Mouse (Mus musculus): ENCODE results near the gene Twnk. TPM values are rescaled to one million over a fixed set of nuclear protein-coding genes. Genes with fewer than 3 reads are reported as not detected.

Gene Twnk
- polyA plus RNA-seq, 1 experiment from 2014 or later: 10.4 TPM

DNA sequence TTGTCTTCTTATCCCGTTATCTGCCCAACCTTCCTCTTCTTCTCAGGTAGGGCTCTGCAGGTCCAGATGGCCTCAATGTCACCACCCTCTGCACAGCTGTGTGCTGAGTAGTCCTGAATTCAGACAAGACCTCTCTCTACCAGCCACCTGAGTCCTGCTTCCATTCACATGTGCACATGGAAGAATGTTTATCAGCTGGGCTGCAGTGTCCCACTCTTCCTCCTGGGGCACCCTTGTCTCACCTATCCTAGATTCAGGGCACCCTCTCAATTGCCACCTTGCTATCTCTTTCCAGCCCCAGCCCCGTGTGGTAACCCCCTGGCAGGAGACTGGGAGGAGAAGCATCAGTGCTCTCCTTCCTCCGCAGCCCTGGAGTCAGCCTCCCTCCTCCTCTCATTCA lies 3.2 kb upstream of the Twnk start:
- no peak overlapping the region for H3K9ac ChIP-seq
- no peak overlapping the region for H3K4me3 ChIP-seq (replicated peaks)
- no peak for ATAC-seq (ENCODE audit: insufficient read depth)
- H3K27me3 ChIP-seq: no peaks in the 10 kb centered on the region; the same call in 1 of the 2 replicates
- H3K9me3 ChIP-seq (replicated peaks): no peaks in the 10 kb centered on the region
- H3K4me2 ChIP-seq: no peak overlapping the region
- peaks cover 37% of the 10 kb centered on the region for H3K36me3 ChIP-seq (replicated peaks)
- H3K4me1 ChIP-seq (replicated peaks): peaks cover 19% of the 10 kb centered on the region
- 60% methylated on average over 3 of the region's 3 CpGs for WGBS (ENCODE audit: insufficient replicate concordance)
- no peak overlapping the region for H3K27ac ChIP-seq (replicated peaks)

DNA sequence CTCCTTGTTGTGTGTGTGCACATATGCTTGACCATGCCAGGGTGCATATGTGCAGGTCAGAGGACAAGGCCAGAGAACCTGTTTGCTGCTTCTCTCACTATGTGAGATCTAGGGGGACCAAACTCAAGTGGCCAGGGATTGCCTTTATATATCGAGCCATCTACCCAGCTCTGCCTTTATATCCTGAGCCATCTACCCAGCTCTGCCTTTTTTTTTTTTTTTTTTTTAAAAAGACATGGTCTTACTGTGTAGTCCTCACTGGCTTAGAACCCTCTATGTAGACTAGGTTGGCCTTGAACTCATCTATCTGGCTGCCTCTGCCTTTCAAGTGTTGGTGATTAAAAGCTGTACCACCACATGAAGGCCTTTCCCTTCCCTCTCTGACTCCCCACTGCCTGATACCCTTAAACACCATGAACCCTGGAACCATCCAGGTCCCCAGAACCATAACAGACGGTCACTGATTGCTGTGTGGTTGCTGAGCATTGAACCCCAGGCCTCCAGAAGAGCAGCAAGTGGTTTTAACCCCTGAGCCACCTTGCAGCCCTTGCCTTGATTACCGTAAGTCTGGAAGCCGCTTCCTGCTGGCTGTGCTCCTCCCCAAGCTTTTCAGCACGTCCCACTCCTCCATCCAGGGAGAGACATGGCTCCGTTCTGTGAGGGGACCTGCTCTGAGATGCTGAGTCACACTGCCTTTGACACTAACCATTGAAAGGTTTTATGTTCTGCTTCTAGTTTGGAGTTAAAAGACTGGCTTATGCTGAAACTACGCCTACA lies 1.5 kb upstream of the Twnk start:
- ATAC-seq (ENCODE audit: insufficient read depth): no peak
- 80% methylated on average over 7 of the region's 7 CpGs for WGBS (ENCODE audit: insufficient replicate concordance)
- Histone ChIP-seq H3K4me3 (replicated peaks) (no peak overlapping the region), H3K27me3 (no peaks in the 10 kb centered on the region; the same call in 1 of the 2 replicates), H3K27ac (replicated peaks) (no peak overlapping the region), H3K36me3 (replicated peaks) (peaks cover 35% of the 10 kb centered on the region), H3K9me3 (replicated peaks) (no peaks in the 10 kb centered on the region), H3K4me1 (replicated peaks) (peaks cover 35% of the 10 kb centered on the region), H3K9ac (no peak overlapping the region), H3K4me2 (no peak overlapping the region)

DNA sequence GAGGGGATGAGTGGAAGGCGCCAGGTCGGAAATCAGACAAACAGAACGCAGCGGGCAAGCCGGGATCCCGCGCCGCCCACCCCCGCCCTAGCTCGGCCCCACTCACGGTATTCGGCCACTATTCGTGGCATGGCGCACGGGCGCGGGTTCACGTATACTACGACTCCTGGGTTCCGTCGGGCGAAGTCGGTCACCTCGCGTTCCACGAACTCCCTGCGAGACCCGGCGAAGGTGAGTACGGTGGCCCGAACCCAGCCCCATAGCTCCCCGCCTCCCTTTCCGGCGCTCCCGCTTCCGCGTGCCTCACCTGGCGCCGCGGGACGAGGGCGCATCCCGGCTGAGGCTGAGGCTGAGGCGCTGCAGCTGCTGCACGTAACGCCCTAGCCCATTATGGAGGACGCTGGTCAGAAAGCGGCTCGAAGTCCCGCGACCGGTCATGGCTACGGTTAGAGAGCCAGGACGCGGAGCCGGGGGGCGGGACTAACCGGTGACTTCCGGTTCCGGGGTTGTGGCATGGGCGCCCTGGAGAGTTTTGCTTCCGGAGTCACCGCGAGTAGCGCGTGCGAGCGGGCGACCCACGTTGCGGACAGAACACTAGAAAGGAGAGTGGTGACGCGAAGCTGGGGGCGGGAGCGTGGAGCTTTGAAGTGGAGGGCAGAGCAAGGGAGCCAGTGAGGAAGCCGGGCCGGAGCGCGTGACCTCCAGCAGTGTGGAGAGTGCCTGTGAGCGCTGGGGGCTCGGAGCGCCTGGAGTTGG lies 672 bp downstream of the Twnk start, which contains the start of gene Mrpl43:
Mrpl43 (minus strand) TSS at position 486 of the 756 bp plus-strand sequence.
- WGBS (ENCODE audit: insufficient replicate concordance): under 1% methylated on average over 82 of the region's 82 CpGs
- peak within 1 kb of the TSS; percentile 80 for H3K4me3 ChIP-seq (replicated peaks)
- H3K27me3 ChIP-seq: no peaks in the 10 kb centered on the region
- peaks cover 46% of the 10 kb centered on the region for H3K36me3 ChIP-seq (replicated peaks)
- peaks cover 35% of the 10 kb centered on the region for H3K4me1 ChIP-seq (replicated peaks)
- H3K4me2 ChIP-seq: peak within 1 kb of the TSS; percentile 95
- peak within 1 kb of the TSS; percentile 79 for H3K27ac ChIP-seq (replicated peaks)
- H3K9ac ChIP-seq: peak within 1 kb of the TSS; percentile 75
- no peaks in the 10 kb centered on the region for H3K9me3 ChIP-seq (replicated peaks)
- ATAC-seq (ENCODE audit: insufficient read depth): peak; percentile 84

GRCm38 (mm10) chr19:45007021-45007420 lies 1.6 kb downstream of the Twnk start:
- peak overlapping the region; percentile 75 for H3K9ac ChIP-seq
- WGBS (ENCODE audit: insufficient replicate concordance): 26% methylated on average over 17 of the region's 17 CpGs
- peaks cover 52% of the 10 kb centered on the region for H3K36me3 ChIP-seq (replicated peaks)
- peak overlapping the region; percentile 80 for H3K4me3 ChIP-seq (replicated peaks)
- no peak for ATAC-seq (ENCODE audit: insufficient read depth)
- peak overlapping the region; percentile 79 for H3K27ac ChIP-seq (replicated peaks)
- H3K27me3 ChIP-seq: no peaks in the 10 kb centered on the region
- peaks cover 35% of the 10 kb centered on the region for H3K4me1 ChIP-seq (replicated peaks)
- no peaks in the 10 kb centered on the region for H3K9me3 ChIP-seq (replicated peaks)
- H3K4me2 ChIP-seq: peak overlapping the region; percentile 95

- Histone ChIP-seq H3K4me2 (peak overlapping the region; percentile 95), H3K9ac (peak overlapping the region; percentile 75), H3K36me3 (replicated peaks) (peaks cover 57% of the 10 kb centered on the region), H3K4me3 (replicated peaks) (peak overlapping the region; percentile 80), H3K9me3 (replicated peaks) (no peaks in the 10 kb centered on the region), H3K27me3 (no peaks in the 10 kb centered on the region), H3K27ac (replicated peaks) (peak overlapping the region; percentile 79), H3K4me1 (replicated peaks) (peaks cover 35% of the 10 kb centered on the region)
- WGBS (ENCODE audit: insufficient replicate concordance): 65% methylated on average over 20 of the region's 20 CpGs
- ATAC-seq (ENCODE audit: insufficient read depth): no peak
These were observed 2.1 kb downstream of the Twnk start for GRCm38 (mm10) chr19:45007425-45008191.

- H3K4me3 ChIP-seq (replicated peaks): no peak overlapping the region
- peaks cover 49% of the 10 kb centered on the region for H3K4me1 ChIP-seq (replicated peaks)
- H3K9ac ChIP-seq: no peak overlapping the region
- no peak overlapping the region for H3K4me2 ChIP-seq
- ATAC-seq (ENCODE audit: insufficient read depth): no peak
- no peaks in the 10 kb centered on the region for H3K9me3 ChIP-seq (replicated peaks)
- WGBS (ENCODE audit: insufficient replicate concordance): 71% methylated on average over 4 of the region's 4 CpGs
- H3K27ac ChIP-seq (replicated peaks): no peak overlapping the region
- peaks cover 36% of the 10 kb centered on the region for H3K36me3 ChIP-seq (replicated peaks)
- H3K27me3 ChIP-seq: peaks cover 5% of the 10 kb centered on the region; the same call in 1 of the 2 replicates
These were observed 5.2 kb downstream of the Twnk start for GRCm38 (mm10) chr19:45010646-45011045.

DNA sequence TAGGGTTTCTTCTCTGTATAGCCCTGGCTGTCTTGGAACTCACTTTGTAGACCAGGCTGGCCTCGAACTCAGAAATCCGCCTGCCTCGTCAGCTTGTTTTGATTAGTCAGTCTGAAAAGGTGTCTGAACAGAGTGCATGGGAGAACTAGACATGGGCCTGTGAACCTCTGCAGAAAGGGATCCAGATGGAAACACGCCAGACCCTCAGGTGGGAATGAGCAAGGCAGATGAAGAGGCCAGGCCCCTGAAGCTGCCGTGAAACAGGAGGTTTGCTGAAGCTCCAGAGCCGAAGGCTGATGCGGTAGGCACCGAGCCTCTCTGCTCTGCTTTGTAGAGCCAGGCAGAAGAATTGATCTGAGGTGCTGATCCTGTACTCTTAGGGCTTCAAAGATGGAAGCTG lies 6.8 kb downstream of the Twnk start:
- no peaks in the 10 kb centered on the region for H3K9me3 ChIP-seq (replicated peaks)
- H3K36me3 ChIP-seq (replicated peaks): peaks cover 36% of the 10 kb centered on the region
- no peak overlapping the region for H3K27ac ChIP-seq (replicated peaks)
- no peak overlapping the region for H3K4me3 ChIP-seq (replicated peaks)
- H3K4me2 ChIP-seq: no peak overlapping the region
- H3K27me3 ChIP-seq: peaks cover 20% of the 10 kb centered on the region
- 78% methylated on average over 8 of the region's 8 CpGs for WGBS (ENCODE audit: insufficient replicate concordance)
- H3K9ac ChIP-seq: no peak overlapping the region
- H3K4me1 ChIP-seq (replicated peaks): peaks cover 55% of the 10 kb centered on the region
- ATAC-seq (ENCODE audit: insufficient read depth): no peak

DNA sequence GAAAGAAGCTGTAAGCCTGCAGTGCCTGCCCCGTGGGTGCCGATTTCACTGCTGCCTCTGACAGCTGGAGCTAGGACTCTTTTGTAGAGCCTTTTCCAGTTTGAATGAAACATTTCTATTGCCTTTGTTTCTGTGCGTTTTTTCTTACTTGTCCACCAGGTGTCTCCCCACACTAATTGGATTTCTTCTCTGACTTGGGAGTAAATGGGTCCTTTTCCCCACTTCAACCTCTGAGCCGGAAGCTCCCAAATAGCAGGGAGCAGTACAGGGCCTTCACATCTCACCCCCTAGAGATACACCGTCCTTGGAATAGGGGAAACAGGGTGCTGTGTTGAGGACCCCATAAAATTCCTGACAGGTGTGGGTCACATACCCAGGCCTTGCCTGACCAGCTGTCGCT lies 7.2 kb downstream of the Twnk start:
- H3K4me3 ChIP-seq (replicated peaks): no peak overlapping the region
- no peak for ATAC-seq (ENCODE audit: insufficient read depth)
- peaks cover 36% of the 10 kb centered on the region for H3K36me3 ChIP-seq (replicated peaks)
- H3K4me1 ChIP-seq (replicated peaks): peaks cover 54% of the 10 kb centered on the region
- no peak overlapping the region for H3K4me2 ChIP-seq
- peaks cover 23% of the 10 kb centered on the region for H3K27me3 ChIP-seq
- no peak overlapping the region for H3K9ac ChIP-seq
- H3K27ac ChIP-seq (replicated peaks): no peak overlapping the region
- H3K9me3 ChIP-seq (replicated peaks): no peaks in the 10 kb centered on the region
- 52% methylated on average over 6 of the region's 6 CpGs for WGBS (ENCODE audit: insufficient replicate concordance)

DNA sequence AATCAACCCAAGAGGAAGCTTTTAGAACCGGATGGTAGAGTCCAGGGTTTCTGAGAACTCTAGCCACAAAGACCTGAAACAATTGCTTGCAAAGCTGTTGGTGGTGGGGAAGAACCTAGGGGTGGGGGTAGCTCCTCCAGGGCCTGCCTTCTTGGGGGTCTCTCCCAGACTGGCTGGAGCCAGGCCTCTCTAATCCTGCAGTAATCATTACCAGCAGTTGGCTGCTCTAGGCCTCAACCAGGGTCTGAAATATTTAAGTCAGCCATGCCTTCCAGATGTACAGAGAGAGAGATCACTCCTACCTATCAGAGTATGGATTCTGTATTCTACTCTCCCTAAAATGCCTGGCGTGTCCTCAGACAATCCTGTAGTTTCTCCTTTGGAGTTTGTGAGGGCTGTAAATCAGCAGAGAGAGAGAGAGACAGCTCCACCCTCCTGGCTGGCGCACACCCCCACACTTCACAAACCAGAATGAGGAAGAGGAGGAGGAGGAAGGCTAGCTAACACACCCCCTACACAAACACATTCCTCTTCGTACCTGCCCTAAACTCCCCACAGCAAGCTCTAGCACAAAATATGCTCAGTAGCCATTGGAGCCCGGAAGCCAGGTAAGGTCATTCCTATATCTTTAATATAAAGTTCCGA lies 8.2 kb downstream of the Twnk start:
- Histone ChIP-seq H3K4me2 (peak overlapping the region; percentile 94), H3K4me1 (replicated peaks) (peaks cover 53% of the 10 kb centered on the region), H3K27ac (replicated peaks) (peak overlapping the region; percentile 70), H3K9me3 (replicated peaks) (no peaks in the 10 kb centered on the region), H3K9ac (no peak overlapping the region), H3K4me3 (replicated peaks) (no peak overlapping the region), H3K36me3 (replicated peaks) (peaks cover 29% of the 10 kb centered on the region), H3K27me3 (peaks cover 32% of the 10 kb centered on the region)
- WGBS (ENCODE audit: insufficient replicate concordance): 38% methylated on average over 6 of the region's 6 CpGs
- no peak for ATAC-seq (ENCODE audit: insufficient read depth)

GRCm38 (mm10) chr19:45014335-45014971 lies 9.0 kb downstream of the Twnk start, which contains the start of gene Lzts2:
TSS of gene Lzts2 (plus strand) at chr19:45014414.
- Histone ChIP-seq H3K27ac (replicated peaks) (peak within 1 kb of the TSS; percentile 70), H3K4me2 (peak within 1 kb of the TSS; percentile 94), H3K27me3 (peaks cover 33% of the 10 kb centered on the region), H3K9me3 (replicated peaks) (no peaks in the 10 kb centered on the region), H3K36me3 (replicated peaks) (peaks cover 29% of the 10 kb centered on the region), H3K9ac (peak within 1 kb of the TSS; percentile 57), H3K4me1 (replicated peaks) (peaks cover 57% of the 10 kb centered on the region), H3K4me3 (replicated peaks) (peak within 1 kb of the TSS; percentile 63)
- 6% methylated on average over 10 of the region's 10 CpGs for WGBS (ENCODE audit: insufficient replicate concordance)
- ATAC-seq (ENCODE audit: insufficient read depth): peak; percentile 29; the same call in 1 of the 2 replicates
